Mouse (Mus musculus) neural tube, embryonic 12.5 days (tissue): ENCODE results near the gene Rell1. TPM values are rescaled to one million over a fixed set of nuclear protein-coding genes. Genes with fewer than 3 reads are reported as not detected.

Experiments used
- ATAC-seq: fragments of 200-750 bp; cut with Nextera tagmentation; 2 replicates; pipeline ENCODE4 v1.8.0; 2017; ENCODE audit warnings: low read depth, mild to moderate bottlenecking, moderate TSS enrichment, moderate library complexity; ENCODE audit not compliant: low FRiP score
- H3K27ac ChIP-seq: fragments of 300-500 bp; sonication (generic); 2 replicates; pipeline ENCODE4 v1.5.1; 2016
- H3K27me3 ChIP-seq: fragments of 300-500 bp; sonication (generic); replicated peaks from 2 replicates; pipeline ENCODE4 v1.6.1; 2016; ENCODE audit warnings: mild to moderate bottlenecking
- H3K36me3 ChIP-seq: fragments of 300-500 bp; sonication (generic); 2 replicates; pipeline ENCODE4 v1.6.1; 2016; ENCODE audit warnings: mild to moderate bottlenecking
- H3K4me1 ChIP-seq: fragments of 300-500 bp; sonication (generic); 2 replicates; pipeline ENCODE4 v1.6.1; 2016
- H3K4me2 ChIP-seq: fragments of 300-500 bp; sonication (generic); replicated peaks from 2 replicates; pipeline ENCODE4 v1.6.1; 2016; ENCODE audit warnings: mild to moderate bottlenecking
- H3K4me3 ChIP-seq: fragments of 300-500 bp; sonication (generic); 2 replicates; pipeline ENCODE4 v1.5.1; 2016
- H3K9ac ChIP-seq: fragments of 300-500 bp; sonication (generic); 2 replicates; pipeline ENCODE4 v1.6.1; 2016; ENCODE audit warnings: mild to moderate bottlenecking
- H3K9me3 ChIP-seq: fragments of 300-500 bp; sonication (generic); 2 replicates; pipeline ENCODE4 v1.6.1; 2016; ENCODE audit warnings: mild to moderate bottlenecking
- WGBS: fragments of 180-500 bp; shearing (Covaris S2); methylation state at CpG from one replicate; pipeline ENCODE4 v1.1.7; 2016; 5-methylcytosine and 5-hydroxymethylcytosine counted together
- polyA plus RNA-seq: library from polyadenylated mRNA; unstranded; fragments of >200 nt; fragmentation: Nextera tagmentation; extraction: Ambion mirVana; gene quantifications from 2 replicates; pipeline ENCODE4 v1.2.1, GENCODE M21; 2016

Rell1 gene
- polyA plus RNA-seq, 1 experiment from 2014 or later: 16.4 TPM

GRCm38 (mm10) chr5:63967591-63968141 is 1.0 kb downstream of the Rell1 start:
- Histone ChIP-seq H3K27ac (no peak overlapping the region), H3K4me1 (peaks cover 10% of the 10 kb centered on the region; the same call in 1 of the 2 replicates)
- ATAC-seq: no peak

GRCm38 (mm10) chr5:63966379-63966778 is 2.3 kb downstream of the Rell1 start:
- peak overlapping the region; percentile 86; the same call in 1 of the 2 replicates for H3K4me2 ChIP-seq
- 86% methylated on average over 4 of the region's 4 CpGs for WGBS
- H3K27me3 ChIP-seq: no peaks in the 10 kb centered on the region
- H3K9me3 ChIP-seq: no peaks in the 10 kb centered on the region
- ATAC-seq: no peak
- peaks cover 10% of the 10 kb centered on the region; the same call in 1 of the 2 replicates for H3K4me1 ChIP-seq
- no peak overlapping the region for H3K9ac ChIP-seq
- H3K4me3 ChIP-seq: no peak overlapping the region
- no peaks in the 10 kb centered on the region for H3K36me3 ChIP-seq
- H3K27ac ChIP-seq: no peak overlapping the region

More at GRCm38 (mm10) chr5:63967591-63968141, 1.0 kb downstream of the Rell1 start:
- Histone ChIP-seq H3K9me3 (no peaks in the 10 kb centered on the region), H3K4me2 (peak overlapping the region; percentile 86), H3K9ac (peak overlapping the region; percentile 72), H3K27me3 (no peaks in the 10 kb centered on the region), H3K36me3 (no peaks in the 10 kb centered on the region), H3K4me3 (peak overlapping the region; percentile 69)
- 3% methylated on average over 12 of the region's 12 CpGs for WGBS

GRCm38 (mm10) chr5:63965946-63966345 is 2.8 kb downstream of the Rell1 start:
- H3K9me3 ChIP-seq: no peaks in the 10 kb centered on the region
- H3K36me3 ChIP-seq: no peaks in the 10 kb centered on the region
- WGBS: 84% methylated on average over 1 of the region's 1 CpGs
- no peak overlapping the region for H3K9ac ChIP-seq
- H3K4me2 ChIP-seq: no peak overlapping the region
- no peak for ATAC-seq
- no peak overlapping the region for H3K27ac ChIP-seq
- H3K27me3 ChIP-seq: no peaks in the 10 kb centered on the region
- peaks cover 10% of the 10 kb centered on the region; the same call in 1 of the 2 replicates for H3K4me1 ChIP-seq
- H3K4me3 ChIP-seq: no peak overlapping the region

GRCm38 (mm10) chr5:63964576-63964975 is 4.1 kb downstream of the Rell1 start:
- 60% methylated on average over 8 of the region's 8 CpGs for WGBS
- H3K4me2 ChIP-seq: no peak overlapping the region

GRCm38 (mm10) chr5:63961726-63962125 is 7.0 kb downstream of the Rell1 start:
- 73% methylated on average over 10 of the region's 10 CpGs for WGBS
- Histone ChIP-seq H3K4me1 (no peaks in the 10 kb centered on the region; the same call in 1 of the 2 replicates), H3K27me3 (no peaks in the 10 kb centered on the region), H3K36me3 (no peaks in the 10 kb centered on the region), H3K4me3 (no peak overlapping the region), H3K9ac (no peak overlapping the region), H3K4me2 (no peak overlapping the region), H3K9me3 (no peaks in the 10 kb centered on the region), H3K27ac (no peak overlapping the region)
- no peak for ATAC-seq

More at GRCm38 (mm10) chr5:63964576-63964975, 4.1 kb downstream of the Rell1 start:
- Histone ChIP-seq H3K27ac (no peak overlapping the region), H3K27me3 (no peaks in the 10 kb centered on the region), H3K9ac (no peak overlapping the region), H3K36me3 (no peaks in the 10 kb centered on the region), H3K9me3 (no peaks in the 10 kb centered on the region), H3K4me1 (peaks cover 10% of the 10 kb centered on the region; the same call in 1 of the 2 replicates), H3K4me3 (no peak overlapping the region)
- no peak for ATAC-seq

- H3K9me3 ChIP-seq: no peaks in the 10 kb centered on the region
- ATAC-seq: no peak
- H3K27ac ChIP-seq: no peak overlapping the region
- H3K9ac ChIP-seq: no peak overlapping the region
- no peaks in the 10 kb centered on the region for H3K27me3 ChIP-seq
- H3K4me3 ChIP-seq: no peak overlapping the region
- no peaks in the 10 kb centered on the region for H3K36me3 ChIP-seq
- H3K4me2 ChIP-seq: no peak overlapping the region
- WGBS: 92% methylated on average over 10 of the region's 10 CpGs
- no peaks in the 10 kb centered on the region; the same call in 1 of the 2 replicates for H3K4me1 ChIP-seq
Measured at GRCm38 (mm10) chr5:63960565-63960964, 8.1 kb downstream of the Rell1 start.

- Histone ChIP-seq H3K27ac (no peak overlapping the region), H3K4me2 (no peak overlapping the region), H3K9ac (no peak overlapping the region), H3K27me3 (no peaks in the 10 kb centered on the region), H3K36me3 (no peaks in the 10 kb centered on the region), H3K9me3 (no peaks in the 10 kb centered on the region), H3K4me1 (no peaks in the 10 kb centered on the region; the same call in 1 of the 2 replicates), H3K4me3 (no peak overlapping the region)
- WGBS: 84% methylated on average over 18 of the region's 18 CpGs
- no peak for ATAC-seq
Measured at GRCm38 (mm10) chr5:63958963-63959708, 9.6 kb downstream of the Rell1 start.

- Histone ChIP-seq H3K4me3 (no peak overlapping the region), H3K4me1 (no peaks in the 10 kb centered on the region; the same call in 1 of the 2 replicates), H3K27me3 (no peaks in the 10 kb centered on the region), H3K36me3 (no peaks in the 10 kb centered on the region), H3K27ac (no peak overlapping the region), H3K4me2 (no peak overlapping the region), H3K9me3 (no peaks in the 10 kb centered on the region), H3K9ac (no peak overlapping the region)
- WGBS: 82% methylated on average over 8 of the region's 8 CpGs
- ATAC-seq: no peak
Measured at GRCm38 (mm10) chr5:63957607-63958006, 11.1 kb downstream of the Rell1 start.

- no peak overlapping the region for H3K27ac ChIP-seq
- no peaks in the 10 kb centered on the region for H3K27me3 ChIP-seq
- no peaks in the 10 kb centered on the region for H3K9me3 ChIP-seq
- H3K36me3 ChIP-seq: no peaks in the 10 kb centered on the region
- H3K4me1 ChIP-seq: no peaks in the 10 kb centered on the region
- H3K9ac ChIP-seq: no peak overlapping the region
- no peak overlapping the region for H3K4me3 ChIP-seq
- no peak overlapping the region for H3K4me2 ChIP-seq
- ATAC-seq: no peak
- WGBS: 88% methylated on average over 11 of the region's 11 CpGs
Measured at GRCm38 (mm10) chr5:63956411-63956810, 12.3 kb downstream of the Rell1 start.

GRCm38 (mm10) chr5:63953401-63954032 is 15.2 kb downstream of the Rell1 start:
- H3K4me1 ChIP-seq: no peaks in the 10 kb centered on the region
- WGBS: 93% methylated on average over 15 of the region's 15 CpGs
- no peak overlapping the region for H3K9ac ChIP-seq
- no peaks in the 10 kb centered on the region for H3K27me3 ChIP-seq
- no peaks in the 10 kb centered on the region for H3K36me3 ChIP-seq
- H3K4me3 ChIP-seq: no peak overlapping the region
- no peak overlapping the region for H3K4me2 ChIP-seq
- no peak overlapping the region for H3K27ac ChIP-seq
- H3K9me3 ChIP-seq: no peaks in the 10 kb centered on the region
- ATAC-seq: no peak

- no peak for ATAC-seq
- Histone ChIP-seq H3K4me3 (no peak overlapping the region), H3K4me2 (no peak overlapping the region), H3K9me3 (no peaks in the 10 kb centered on the region), H3K4me1 (no peaks in the 10 kb centered on the region), H3K36me3 (no peaks in the 10 kb centered on the region), H3K27ac (no peak overlapping the region), H3K27me3 (no peaks in the 10 kb centered on the region), H3K9ac (no peak overlapping the region)
- WGBS: 87% methylated on average over 6 of the region's 6 CpGs
Measured at GRCm38 (mm10) chr5:63952039-63952438, 16.7 kb downstream of the Rell1 start.

GRCm38 (mm10) chr5:63951421-63951911 is 17.2 kb downstream of the Rell1 start:
- WGBS: 89% methylated on average over 11 of the region's 11 CpGs
- H3K36me3 ChIP-seq: no peaks in the 10 kb centered on the region
- peak; percentile 11; the same call in 1 of the 2 replicates for ATAC-seq
- no peaks in the 10 kb centered on the region for H3K27me3 ChIP-seq
- H3K4me2 ChIP-seq: no peak overlapping the region
- H3K4me1 ChIP-seq: no peaks in the 10 kb centered on the region
- no peaks in the 10 kb centered on the region for H3K9me3 ChIP-seq
- H3K4me3 ChIP-seq: no peak overlapping the region
- H3K9ac ChIP-seq: no peak overlapping the region
- H3K27ac ChIP-seq: no peak overlapping the region
